Mouse (Mus musculus) brain, embryonic 14.5 days (tissue): ENCODE results near the gene Sele.

Experiments used
- CTCF ChIP-seq: fragments of 200-500 bp; IDR thresholded peaks from 2 replicates; pipeline ENCODE4 v1.5.1; 2012; ENCODE audit warnings: inconsistent platforms, mild to moderate bottlenecking, moderate library complexity, borderline replicate concordance; ENCODE audit not compliant: insufficient read depth, insufficient read length; ENCODE audit errors: extremely low read depth
- POLR2A ChIP-seq: fragments of 200-500 bp; IDR thresholded peaks from 2 replicates; pipeline ENCODE4 v1.6.1; 2012; ENCODE audit warnings: mild to moderate bottlenecking, inconsistent platforms, borderline replicate concordance; ENCODE audit not compliant: poor library complexity, insufficient read depth, insufficient read length, severe bottlenecking; ENCODE audit errors: extremely low read depth

- TF ChIP-seq CTCF: no peak
- no peak for TF ChIP-seq POLR2A
Measured at GRCm38 (mm10) chr1:164043549-164043948, 4.5 kb upstream of the Sele start.
